Mouse (Mus musculus) embryonic fibroblast, embryonic 13.5 days (primary cell): Measurements from ENCODE around the gene Mri1. TPM values are rescaled to one million over a fixed set of nuclear protein-coding genes. Genes with fewer than 3 reads are reported as not detected.

Experiments
- H3K27ac ChIP-seq: 2 replicates; pipeline ENCODE4 v1.5.1; 2012; ENCODE audit warnings: low read length, control low read depth, inconsistent platforms; ENCODE audit not compliant: insufficient read depth
- H3K4me1 ChIP-seq: 2 replicates; pipeline ENCODE4 v1.6.1; 2011; ENCODE audit warnings: low read length; ENCODE audit not compliant: control insufficient read depth, insufficient read depth
- H3K4me3 ChIP-seq: 2 replicates; pipeline ENCODE4 v1.5.1; 2011; ENCODE audit warnings: mild to moderate bottlenecking, control low read depth, low read length; ENCODE audit not compliant: insufficient read depth
- CTCF ChIP-seq: IDR thresholded peaks from 2 replicates; pipeline ENCODE4 v1.5.1; 2011; ENCODE audit warnings: mild to moderate bottlenecking, control low read depth, low read length, moderate library complexity, borderline replicate concordance; ENCODE audit not compliant: insufficient read depth
- POLR2A ChIP-seq: IDR thresholded peaks from 2 replicates; pipeline ENCODE4 v1.6.1; 2011; ENCODE audit warnings: low read depth, mild to moderate bottlenecking, control low read depth, low read length, moderate library complexity
- polyA plus RNA-seq: library from polyadenylated mRNA; stranded (reverse); fragments of >200 nt; gene quantifications from 2 replicates; pipeline ENCODE4 v1.2.4, GENCODE M21; 2011; ENCODE audit warnings: low read depth; ENCODE audit not compliant: missing spikeins, insufficient read length

Mri1 gene
- polyA plus RNA-seq, 1 experiment = 16.7 TPM

- H3K4me1 ChIP-seq = no peaks in the 10 kb centered on the region; the same call in 1 of the 2 replicates
- H3K4me3 ChIP-seq = peak overlapping the region; percentile 79
- TF ChIP-seq CTCF = no peak
- TF ChIP-seq POLR2A = peak; percentile 9
- peak overlapping the region; percentile 96 for H3K27ac ChIP-seq
Measured at GRCm38 (mm10) chr8:84203975-84204772, 53.0 kb downstream of the Mri1 start.

GRCm38 (mm10) chr8:84202938-84203917, 53.9 kb downstream of the Mri1 start:
- Histone ChIP-seq H3K4me3 (peak overlapping the region; percentile 79), H3K4me1 (peaks cover 5% of the 10 kb centered on the region), H3K27ac (peak overlapping the region; percentile 96)
- no peak for TF ChIP-seq CTCF
- TF ChIP-seq POLR2A = peak; percentile 85

GRCm38 (mm10) chr8:84202466-84202865, 54.7 kb downstream of the Mri1 start:
- Histone ChIP-seq H3K4me1 (peaks cover 5% of the 10 kb centered on the region), H3K4me3 (peak overlapping the region; percentile 79), H3K27ac (peak overlapping the region; percentile 96)
- no peak for TF ChIP-seq CTCF
- TF ChIP-seq POLR2A = peak; percentile 76

- TF ChIP-seq POLR2A (peak; percentile 79), CTCF (no peak)
- Histone ChIP-seq H3K4me3 (peak overlapping the region; percentile 79), H3K4me1 (peaks cover 5% of the 10 kb centered on the region), H3K27ac (peak overlapping the region; percentile 96)
Measured at GRCm38 (mm10) chr8:84201545-84202245, 55.4 kb downstream of the Mri1 start.

GRCm38 (mm10) chr8:84200652-84201544, 56.2 kb downstream of the Mri1 start:
- H3K27ac ChIP-seq = peak overlapping the region; percentile 96
- H3K4me1 ChIP-seq = peaks cover 5% of the 10 kb centered on the region
- H3K4me3 ChIP-seq = peak overlapping the region; percentile 79
- no peak for TF ChIP-seq CTCF
- peak; percentile 84 for TF ChIP-seq POLR2A

- H3K4me1 ChIP-seq = peaks cover 5% of the 10 kb centered on the region
- TF ChIP-seq POLR2A (no peak), CTCF (no peak)
Measured at GRCm38 (mm10) chr8:84200126-84200555, 57.0 kb downstream of the Mri1 start.

More at GRCm38 (mm10) chr8:84200126-84200555, 57.0 kb downstream of the Mri1 start:
- H3K27ac ChIP-seq = peak overlapping the region; percentile 54
- H3K4me3 ChIP-seq = no peak overlapping the region

Other genes starting within 250 kb of the Mri1 start
- gene 2210011C24Rik, start 245.2 kb downstream of the Mri1 start, polyA plus RNA-seq = not detected in 2 replicates
- gene Palm3, start 235.9 kb downstream of the Mri1 start, polyA plus RNA-seq = 0.73 and 0.91 TPM in 2 replicates
- gene Il27ra, start 214.7 kb downstream of the Mri1 start, polyA plus RNA-seq = 1.1 and 1.5 TPM in 2 replicates
- not detected in 2 replicates for gene Rln3, start 212.3 kb downstream of the Mri1 start, polyA plus RNA-seq
- gene Gm10643, start 192.2 kb downstream of the Mri1 start, polyA plus RNA-seq = 1.7 and 2.0 TPM in 2 replicates
- 11.5 and 12.6 TPM in 2 replicates for gene Rfx1, start 190.5 kb downstream of the Mri1 start, polyA plus RNA-seq
- gene Dcaf15, start 152.6 kb downstream of the Mri1 start, polyA plus RNA-seq = 19.7 and 20.4 TPM in 2 replicates
- gene Podnl1, start 131.3 kb downstream of the Mri1 start, polyA plus RNA-seq = 3.2 and 5.8 TPM in 2 replicates
- 17.7 and 20.0 TPM in 2 replicates for gene Cc2d1a, start 109.4 kb downstream of the Mri1 start, polyA plus RNA-seq
- 0.48 and 0.95 TPM in 2 replicates for gene 4930432K21Rik, start 109.3 kb downstream of the Mri1 start, polyA plus RNA-seq
- not detected in 2 replicates for gene Nanos3, start 72.1 kb downstream of the Mri1 start, polyA plus RNA-seq
- 7.3 and 10.9 TPM in 2 replicates for gene Zswim4, start 20.3 kb downstream of the Mri1 start, polyA plus RNA-seq
- gene D8Ertd738e, start 7.6 kb downstream of the Mri1 start, polyA plus RNA-seq = 98.2 and 104 TPM in 2 replicates
- gene Ccdc130, start 13.1 kb upstream of the Mri1 start, polyA plus RNA-seq = 12.0 and 12.1 TPM in 2 replicates
- gene Cacna1a, start 131.1 kb upstream of the Mri1 start, polyA plus RNA-seq = 7.2 and 8.8 TPM in 2 replicates